Comparison of ENCODE assay signal across 22 mouse cellular contexts in genomic region chr2:9989649-9990547, GRCm38 (mm10). TPM values are rescaled to one million over a fixed set of nuclear protein-coding genes. Genes with fewer than 3 reads are reported as not detected.
A peak's percentile ranks its signal among the peaks of the same experiment; 100 is the strongest.
DNase-seq lines count a peak whose midpoint lies in the region; ATAC-seq and TF ChIP-seq lines count a peak whose summit lies in the region.
"Had no signal": no experiment of that assay in that cellular context is flagged by ENCODE, and none has a peak within 500 bp of the region (broad histone marks: within the 10 kb centered on the region; RNA-seq: fewer than 3 reads in every experiment).

No protein-coding gene starts in this region.

- H3K9me3 ChIP-seq in kidney, postnatal 0 days (replicated peaks; ENCODE audit: low read length): no peaks in the 10 kb centered on the region
- no peaks in the 10 kb centered on the region for H3K9me3 ChIP-seq in embryonic facial prominence, embryonic 11.5 days (replicated peaks; ENCODE audit: control insufficient read depth, low read length)
- no peaks in the 10 kb centered on the region for H3K9me3 ChIP-seq in forebrain, embryonic 14.5 days (replicated peaks; ENCODE audit: control insufficient read depth, low read length)
- H3K9me3 ChIP-seq: forebrain, embryonic 15.5 days; heart, embryonic 12.5 days; hindbrain, embryonic 12.5 days; intestine, embryonic 15.5 days had no signal

- H3K36me3 ChIP-seq in kidney, postnatal 0 days (ENCODE audit: insufficient read depth, low read length): no peaks in the 10 kb centered on the region
- no peaks in the 10 kb centered on the region for H3K36me3 ChIP-seq in embryonic facial prominence, embryonic 11.5 days (replicated peaks; ENCODE audit: control insufficient read depth, insufficient read depth, low read depth, low read length)
- no peaks in the 10 kb centered on the region for H3K36me3 ChIP-seq in forebrain, embryonic 14.5 days (ENCODE audit: control insufficient read depth, insufficient read depth, low read length)
- H3K36me3 ChIP-seq: forebrain, embryonic 15.5 days; heart, embryonic 12.5 days; hindbrain, embryonic 12.5 days; intestine, embryonic 15.5 days had no signal

- no peak for TF ChIP-seq CTCF in kidney, postnatal 0 days (IDR thresholded peaks at IDR 0.05; ENCODE audit: low read depth)

- DNase-seq in kidney, postnatal 0 days (ENCODE audit: low spot score): no peak
- DNase-seq in kidney, postnatal 14 days: no peak
- peak; percentile 39 for DNase-seq in embryo, embryonic 10.5 days (ENCODE audit: low spot score)
- DNase-seq in embryonic facial prominence, embryonic 11.5 days (ENCODE audit: low spot score): peak; percentile 53
- DNase-seq in forebrain, embryonic 14.5 days (ENCODE audit: low spot score): no peak
- DNase-seq: adrenal gland, adult 8-10 months; cerebellum, postnatal 10 days; heart, postnatal 14 days; kidney, postnatal 25 days; right cerebral cortex, adult 18-20 months; thymus, postnatal 25 days had no signal

- H3K9ac ChIP-seq in kidney, postnatal 0 days (ENCODE audit: low read depth, low read length): no peak overlapping the region
- no peak overlapping the region for H3K9ac ChIP-seq in embryonic facial prominence, embryonic 11.5 days (replicated peaks; ENCODE audit: low read length)
- H3K9ac ChIP-seq in forebrain, embryonic 14.5 days (ENCODE audit: low read length): no peak overlapping the region
- H3K9ac ChIP-seq: forebrain, embryonic 15.5 days; heart, embryonic 12.5 days; hindbrain, embryonic 12.5 days; intestine, embryonic 15.5 days; liver, embryonic 14.5 days had no signal

- H3K4me3 ChIP-seq in kidney, postnatal 0 days (replicated peaks; ENCODE audit: low read depth, low read length): no peak overlapping the region
- H3K4me3 ChIP-seq in embryonic facial prominence, embryonic 11.5 days (ENCODE audit: low read depth, low read length): no peak overlapping the region
- no peak overlapping the region for H3K4me3 ChIP-seq in forebrain, embryonic 14.5 days (ENCODE audit: low read depth, low read length)
- H3K4me3 ChIP-seq: erythroblast, embryonic 14.5 days; forebrain, embryonic 15.5 days; heart, embryonic 12.5 days; hindbrain, embryonic 12.5 days; intestine, embryonic 15.5 days had no signal

- ATAC-seq in kidney, postnatal 0 days (replicated peaks; ENCODE audit: low FRiP score, low read depth): no peak
- ATAC-seq in embryonic facial prominence, embryonic 11.5 days (replicated peaks; ENCODE audit: insufficient number of reproducible peaks, low FRiP score, low TSS enrichment, low read depth): no peak
- ATAC-seq in megakaryocyte, adult 5-6 weeks (ENCODE audit: poor library complexity, severe bottlenecking): peak; percentile 70
- ATAC-seq in inflammation-experienced regulatory T-cells, adult 6 months: no peak
- no peak for ATAC-seq in forebrain, embryonic 14.5 days
- ATAC-seq: forebrain, embryonic 15.5 days; intestine, embryonic 15.5 days; lung, postnatal 0 days; midbrain, embryonic 16.5 days had no signal

- no peaks in the 10 kb centered on the region for H3K4me1 ChIP-seq in kidney, postnatal 0 days (replicated peaks; ENCODE audit: insufficient read depth, low read length)
- no peaks in the 10 kb centered on the region; the same call in none of the 2 replicates for H3K4me1 ChIP-seq in embryonic facial prominence, embryonic 11.5 days (ENCODE audit: control insufficient read depth, insufficient read depth, low read length)
- no peaks in the 10 kb centered on the region for H3K4me1 ChIP-seq in forebrain, embryonic 14.5 days (ENCODE audit: control insufficient read depth, insufficient read depth, low read length)
- H3K4me1 ChIP-seq: forebrain, embryonic 15.5 days; intestine, embryonic 15.5 days had no signal

- 59% methylated on average over 17 of the region's 17 CpGs for WGBS in kidney, postnatal 0 days
- WGBS in embryonic facial prominence, embryonic 11.5 days: 50% methylated on average over 17 of the region's 17 CpGs
- WGBS in forebrain, embryonic 14.5 days: 75% methylated on average over 17 of the region's 17 CpGs

- H3K27me3 ChIP-seq in kidney, postnatal 0 days (ENCODE audit: insufficient read depth, low read length): no peaks in the 10 kb centered on the region
- no peaks in the 10 kb centered on the region for H3K27me3 ChIP-seq in embryonic facial prominence, embryonic 11.5 days (ENCODE audit: control insufficient read depth, insufficient read depth, low read length)
- no peaks in the 10 kb centered on the region for H3K27me3 ChIP-seq in forebrain, embryonic 14.5 days (replicated peaks; ENCODE audit: control insufficient read depth, insufficient read depth, low read length)
- H3K27me3 ChIP-seq: forebrain, embryonic 15.5 days; heart, embryonic 12.5 days; hindbrain, embryonic 12.5 days; intestine, embryonic 15.5 days; Patski had no signal

- no peak overlapping the region for H3K4me2 ChIP-seq in kidney, postnatal 0 days (ENCODE audit: low read length)
- no peak overlapping the region for H3K4me2 ChIP-seq in embryonic facial prominence, embryonic 11.5 days (ENCODE audit: low read depth, low read length)
- H3K4me2 ChIP-seq in forebrain, embryonic 14.5 days (ENCODE audit: low read length): no peak overlapping the region
- H3K4me2 ChIP-seq: forebrain, embryonic 15.5 days; heart, embryonic 12.5 days; hindbrain, embryonic 12.5 days; intestine, embryonic 15.5 days had no signal

- peak overlapping the region; percentile 64 for H3K27ac ChIP-seq in kidney, postnatal 0 days
- 0 out of 2 replicates have a peak overlapping the region, but pooled peaks have one; percentile 8 for H3K27ac ChIP-seq in embryonic facial prominence, embryonic 11.5 days (replicated peaks; ENCODE audit: low read depth, low read length)
- no peak overlapping the region for H3K27ac ChIP-seq in forebrain, embryonic 14.5 days (ENCODE audit: low read depth, low read length)
- H3K27ac ChIP-seq: forebrain, embryonic 15.5 days; hindbrain, embryonic 12.5 days; intestine, embryonic 15.5 days; liver, embryonic 14.5 days had no signal

RNA-seq across cellular contexts. Expression of gene Taf3, which starts 58.5 kb away (rescaled TPM):
- polyA plus RNA-seq in kidney, postnatal 0 days (2015; fragmentation: Nextera tagmentation; extraction: Ambion mirVana): 12.6 and 13.7 TPM in 2 replicates
- 14.9 and 16.4 TPM in 2 replicates for polyA plus RNA-seq in embryonic facial prominence, embryonic 11.5 days (2014; fragmentation: Nextera tagmentation; extraction: Ambion mirVana)
- 12.5 and 13.3 TPM in 2 replicates for total RNA-seq in megakaryocyte, adult 5-6 weeks (2015)
- 8.7 and 12.6 TPM in 2 replicates for total RNA-seq in megakaryocyte, adult 5-6 weeks (2017)
- polyA plus RNA-seq in inflammation-experienced regulatory T-cells, adult 6 months (2017; shearing (Covaris generic)): 10 to 100 TPM; 12.7 to 19.0 (median 17.6) TPM
- polyA plus RNA-seq in forebrain, embryonic 14.5 days (2014; fragmentation: Nextera tagmentation; extraction: Ambion mirVana): 10.9 and 13.2 TPM in 2 replicates

Comparison
In these comparisons a context has a peak if more than half of its experiments do, and no peak if none do; other contexts are left out.
1. DNase-seq: peak in embryo, embryonic 10.5 days (single experiment) and embryonic facial prominence, embryonic 11.5 days (single experiment); none in kidney, postnatal 0 days (single experiment), kidney, postnatal 14 days (single experiment) and forebrain, embryonic 14.5 days (single experiment).